Mouse (Mus musculus): Measurements from ENCODE around the gene Gsto1. TPM values are rescaled to one million over a fixed set of nuclear protein-coding genes. Genes with fewer than 3 reads are reported as not detected.

Gene Gsto1
- polyA plus RNA-seq, 1 experiment from 2014 or later, result 117 TPM

DNA sequence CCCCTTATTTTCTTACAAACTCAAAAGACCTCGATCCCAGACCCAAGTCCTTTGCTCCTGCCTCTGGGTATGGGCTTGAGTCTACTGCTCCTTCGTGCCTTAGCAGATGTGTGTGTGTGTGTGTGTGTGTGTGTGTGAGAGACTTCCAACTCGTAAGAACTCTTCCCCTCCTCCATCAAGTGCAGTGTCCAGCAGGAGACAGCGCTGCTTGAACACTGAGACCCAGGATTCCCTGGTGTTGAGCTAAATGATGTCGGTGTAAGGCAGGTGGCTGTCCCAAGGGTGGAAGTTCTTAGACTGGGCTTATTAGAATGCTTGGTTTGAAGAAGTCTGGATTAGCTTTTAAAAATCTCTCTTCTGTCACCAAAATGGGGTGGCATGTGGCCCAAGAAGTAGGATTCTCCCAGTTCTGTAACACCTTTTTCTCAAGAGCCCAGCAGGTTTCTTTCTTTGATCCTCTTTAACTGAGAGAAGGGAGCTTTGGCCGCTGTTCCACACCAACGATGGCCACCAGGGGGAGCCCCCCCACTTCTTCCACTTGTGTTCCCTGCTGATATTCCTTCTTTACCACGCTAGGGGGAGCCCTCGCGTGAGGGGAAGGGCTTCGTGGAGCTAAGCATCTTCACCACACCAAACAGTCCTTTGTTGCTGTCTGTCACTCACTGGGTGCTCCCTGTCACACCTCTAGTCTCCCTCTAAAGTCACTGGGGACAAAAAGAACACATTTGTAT is 27.5 kb downstream of the Gsto1 start:
- no peaks in the 10 kb centered on the region for H3K36me3 ChIP-seq (ENCODE audit: control insufficient read depth, insufficient read depth, low read length)
- H3K9ac ChIP-seq (ENCODE audit: low read depth, low read length), result no peak overlapping the region
- WGBS, result 26% methylated on average over 11 of the region's 11 CpGs
- H3K4me1 ChIP-seq (ENCODE audit: control insufficient read depth, insufficient read depth, low read length), result peaks cover 9% of the 10 kb centered on the region; the same call in 1 of the 2 replicates
- ATAC-seq (ENCODE audit: low FRiP score, low TSS enrichment), result peak; percentile 61; the same call in 1 of the 2 replicates
- no peaks in the 10 kb centered on the region for H3K9me3 ChIP-seq (ENCODE audit: control insufficient read depth, low read length)
- no peaks in the 10 kb centered on the region for H3K27me3 ChIP-seq (ENCODE audit: control insufficient read depth, insufficient read depth, low read length)
- H3K27ac ChIP-seq (ENCODE audit: low read depth, low read length), result no peak overlapping the region
- no peak overlapping the region for H3K4me3 ChIP-seq (ENCODE audit: low read length)
- H3K4me2 ChIP-seq (replicated peaks; ENCODE audit: low read depth, low read length), result no peak overlapping the region

DNA sequence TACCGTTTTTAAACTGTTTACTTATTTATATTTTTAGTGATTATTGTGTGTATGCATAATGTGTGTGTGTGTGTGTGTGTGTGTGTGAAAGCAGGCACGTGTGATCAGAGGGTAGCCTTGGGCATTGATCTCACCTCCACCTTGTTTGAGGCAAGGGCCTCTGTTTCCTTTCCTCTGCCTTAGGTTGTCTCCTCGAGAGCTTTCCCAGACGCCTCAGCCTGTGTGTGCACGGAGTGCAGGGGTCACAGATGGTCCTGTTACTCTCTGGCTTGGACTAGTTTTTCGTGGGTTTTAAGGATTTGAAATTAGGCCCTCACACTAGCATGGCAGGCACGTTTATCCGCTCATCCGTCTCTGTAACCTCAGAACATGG is 28.1 kb downstream of the Gsto1 start:
- H3K27ac ChIP-seq (ENCODE audit: low read depth, low read length), result no peak overlapping the region
- no peak overlapping the region for H3K9ac ChIP-seq (ENCODE audit: low read depth, low read length)
- H3K36me3 ChIP-seq (ENCODE audit: control insufficient read depth, insufficient read depth, low read length), result no peaks in the 10 kb centered on the region
- H3K4me3 ChIP-seq (ENCODE audit: low read length), result no peak overlapping the region
- 0 out of 2 replicates have a peak, but pooled peaks have one; percentile 33 for ATAC-seq (ENCODE audit: low FRiP score, low TSS enrichment)
- peaks cover 9% of the 10 kb centered on the region; the same call in 1 of the 2 replicates for H3K4me1 ChIP-seq (ENCODE audit: control insufficient read depth, insufficient read depth, low read length)
- H3K9me3 ChIP-seq (ENCODE audit: control insufficient read depth, low read length), result no peaks in the 10 kb centered on the region
- 54% methylated on average over 9 of the region's 9 CpGs for WGBS
- no peaks in the 10 kb centered on the region for H3K27me3 ChIP-seq (ENCODE audit: control insufficient read depth, insufficient read depth, low read length)
- no peak overlapping the region for H3K4me2 ChIP-seq (replicated peaks; ENCODE audit: low read depth, low read length)

DNA sequence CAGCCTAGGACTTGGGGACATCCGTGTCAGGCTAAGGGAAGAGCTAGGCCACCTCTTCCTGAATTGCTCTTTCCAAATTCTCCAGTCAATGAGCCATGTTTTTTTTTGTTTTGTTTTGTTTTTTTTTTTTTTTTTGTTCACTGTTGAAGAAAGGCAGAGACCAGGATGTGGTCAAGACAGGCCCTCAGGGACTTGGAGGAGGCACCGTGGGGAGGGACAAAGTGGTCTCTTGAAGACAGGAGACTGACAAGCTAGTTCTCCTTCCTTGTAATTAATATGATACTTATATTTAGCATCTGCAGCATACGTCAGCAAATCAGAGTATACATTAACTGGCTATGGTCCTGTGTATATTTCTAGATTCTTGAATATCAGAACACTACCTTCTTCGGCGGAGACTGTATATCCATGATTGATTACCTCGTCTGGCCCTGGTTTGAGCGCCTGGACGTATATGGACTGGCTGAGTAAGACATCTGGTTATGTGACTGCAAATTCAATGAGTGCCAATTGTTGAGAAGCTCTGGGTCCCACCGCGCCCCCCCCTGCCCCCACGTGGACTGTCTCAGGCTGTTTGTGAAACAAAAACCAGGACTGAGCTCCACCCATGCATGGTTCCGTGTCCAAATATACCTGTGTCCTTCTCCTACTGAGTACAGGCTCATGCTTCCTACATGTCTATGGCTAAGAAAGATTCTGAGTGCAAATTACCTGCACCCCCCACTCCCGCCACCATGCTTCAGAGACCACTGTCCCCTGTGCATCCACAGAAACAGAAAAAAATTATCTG is 29.7 kb downstream of the Gsto1 start:
- Histone ChIP-seq H3K27me3 (ENCODE audit: control insufficient read depth, insufficient read depth, low read length) (no peaks in the 10 kb centered on the region), H3K9me3 (ENCODE audit: control insufficient read depth, low read length) (no peaks in the 10 kb centered on the region), H3K4me2 (replicated peaks; ENCODE audit: low read depth, low read length) (no peak overlapping the region), H3K27ac (ENCODE audit: low read depth, low read length) (no peak overlapping the region), H3K4me3 (ENCODE audit: low read length) (no peak overlapping the region), H3K9ac (ENCODE audit: low read depth, low read length) (no peak overlapping the region), H3K36me3 (ENCODE audit: control insufficient read depth, insufficient read depth, low read length) (no peaks in the 10 kb centered on the region), H3K4me1 (ENCODE audit: control insufficient read depth, insufficient read depth, low read length) (peaks cover 9% of the 10 kb centered on the region; the same call in 1 of the 2 replicates)
- ATAC-seq (ENCODE audit: low FRiP score, low TSS enrichment), result no peak
- WGBS, result 74% methylated on average over 13 of the region's 13 CpGs

DNA sequence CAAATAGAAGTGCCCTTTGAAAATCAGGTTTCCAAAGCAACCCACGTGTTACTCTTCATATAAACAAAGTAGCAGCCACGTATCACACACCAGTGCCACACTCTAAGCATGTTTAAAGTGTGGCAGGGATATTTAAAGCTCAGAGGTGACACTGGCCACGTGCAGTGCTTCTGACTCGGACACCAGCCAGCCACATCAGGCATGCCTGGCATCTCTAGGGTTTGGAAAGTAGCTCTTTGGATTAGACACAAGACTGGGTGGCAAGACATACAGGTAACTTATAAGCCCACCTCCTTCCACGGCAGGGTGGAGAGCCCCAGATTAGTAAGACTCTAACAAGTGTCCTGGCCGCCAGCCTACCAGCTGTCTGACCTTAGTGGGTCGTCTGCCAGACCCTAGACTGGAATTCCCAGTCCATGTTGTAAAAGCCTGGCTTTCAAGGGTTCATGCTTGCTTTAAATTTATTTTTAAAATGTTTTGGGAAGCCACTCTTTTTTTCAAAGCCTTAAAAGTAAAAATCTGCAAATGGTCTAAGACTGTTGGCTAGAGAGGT is 30.5 kb downstream of the Gsto1 start:
- no peak overlapping the region for H3K9ac ChIP-seq (ENCODE audit: low read depth, low read length)
- WGBS, result 66% methylated on average over 7 of the region's 7 CpGs
- no peak overlapping the region for H3K4me3 ChIP-seq (ENCODE audit: low read length)
- H3K36me3 ChIP-seq (ENCODE audit: control insufficient read depth, insufficient read depth, low read length), result no peaks in the 10 kb centered on the region
- no peaks in the 10 kb centered on the region for H3K27me3 ChIP-seq (ENCODE audit: control insufficient read depth, insufficient read depth, low read length)
- no peak overlapping the region for H3K27ac ChIP-seq (ENCODE audit: low read depth, low read length)
- no peak for ATAC-seq (ENCODE audit: low FRiP score, low TSS enrichment)
- H3K4me1 ChIP-seq (ENCODE audit: control insufficient read depth, insufficient read depth, low read length), result peaks cover 13% of the 10 kb centered on the region; the same call in 1 of the 2 replicates
- no peaks in the 10 kb centered on the region for H3K9me3 ChIP-seq (ENCODE audit: control insufficient read depth, low read length)
- H3K4me2 ChIP-seq (replicated peaks; ENCODE audit: low read depth, low read length), result no peak overlapping the region

DNA sequence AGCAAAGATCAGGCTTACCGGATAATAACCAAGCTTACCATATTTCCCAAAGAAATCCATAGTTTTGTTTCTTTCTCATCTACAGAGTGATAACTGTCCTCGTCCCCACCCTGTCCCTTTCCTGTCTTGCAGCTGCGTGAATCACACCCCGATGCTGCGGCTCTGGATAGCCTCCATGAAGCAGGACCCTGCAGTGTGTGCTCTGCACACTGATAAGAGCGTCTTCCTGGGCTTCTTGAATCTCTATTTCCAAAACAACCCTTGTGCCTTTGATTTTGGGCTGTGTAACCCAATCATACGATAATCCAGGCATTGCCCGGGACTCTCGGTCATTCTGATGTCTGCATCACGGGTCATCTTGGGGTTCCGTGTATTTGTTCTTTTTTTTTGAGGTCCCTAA is 31.1 kb downstream of the Gsto1 start:
- Histone ChIP-seq H3K4me1 (ENCODE audit: control insufficient read depth, insufficient read depth, low read length) (peaks cover 16% of the 10 kb centered on the region), H3K9me3 (ENCODE audit: control insufficient read depth, low read length) (no peaks in the 10 kb centered on the region), H3K27me3 (ENCODE audit: control insufficient read depth, insufficient read depth, low read length) (no peaks in the 10 kb centered on the region), H3K36me3 (ENCODE audit: control insufficient read depth, insufficient read depth, low read length) (no peaks in the 10 kb centered on the region), H3K4me3 (ENCODE audit: low read length) (no peak overlapping the region), H3K4me2 (replicated peaks; ENCODE audit: low read depth, low read length) (no peak overlapping the region), H3K9ac (ENCODE audit: low read depth, low read length) (no peak overlapping the region), H3K27ac (ENCODE audit: low read depth, low read length) (no peak overlapping the region)
- ATAC-seq (ENCODE audit: low FRiP score, low TSS enrichment), result no peak
- WGBS, result 79% methylated on average over 11 of the region's 11 CpGs

DNA sequence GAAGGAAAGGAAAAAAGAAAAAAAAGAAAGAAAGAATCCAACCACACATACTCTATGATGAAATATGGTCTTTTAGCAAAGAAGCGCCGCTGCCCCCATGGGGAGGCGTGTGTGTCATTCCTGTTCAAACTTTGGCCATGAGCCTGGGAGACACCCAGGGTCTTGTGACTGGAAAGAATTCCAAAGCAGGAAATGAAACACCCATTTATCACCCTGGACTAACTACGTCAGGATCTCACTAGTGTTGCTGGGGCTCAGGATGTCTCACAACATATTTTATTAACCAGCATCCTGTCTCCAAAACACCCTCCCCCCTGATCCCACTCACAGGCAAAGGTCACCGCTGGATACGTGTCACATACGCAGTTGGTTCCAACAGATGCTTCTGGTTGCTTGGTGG is 31.8 kb downstream of the Gsto1 start:
- WGBS, result 38% methylated on average over 7 of the region's 7 CpGs
- Histone ChIP-seq H3K36me3 (ENCODE audit: control insufficient read depth, insufficient read depth, low read length) (no peaks in the 10 kb centered on the region), H3K4me2 (replicated peaks; ENCODE audit: low read depth, low read length) (no peak overlapping the region), H3K4me3 (ENCODE audit: low read length) (no peak overlapping the region), H3K9me3 (ENCODE audit: control insufficient read depth, low read length) (no peaks in the 10 kb centered on the region), H3K4me1 (ENCODE audit: control insufficient read depth, insufficient read depth, low read length) (peaks cover 23% of the 10 kb centered on the region), H3K27ac (ENCODE audit: low read depth, low read length) (no peak overlapping the region), H3K9ac (ENCODE audit: low read depth, low read length) (no peak overlapping the region), H3K27me3 (ENCODE audit: control insufficient read depth, insufficient read depth, low read length) (no peaks in the 10 kb centered on the region)
- peak; percentile 50; the same call in 1 of the 2 replicates for ATAC-seq (ENCODE audit: low FRiP score, low TSS enrichment)

DNA sequence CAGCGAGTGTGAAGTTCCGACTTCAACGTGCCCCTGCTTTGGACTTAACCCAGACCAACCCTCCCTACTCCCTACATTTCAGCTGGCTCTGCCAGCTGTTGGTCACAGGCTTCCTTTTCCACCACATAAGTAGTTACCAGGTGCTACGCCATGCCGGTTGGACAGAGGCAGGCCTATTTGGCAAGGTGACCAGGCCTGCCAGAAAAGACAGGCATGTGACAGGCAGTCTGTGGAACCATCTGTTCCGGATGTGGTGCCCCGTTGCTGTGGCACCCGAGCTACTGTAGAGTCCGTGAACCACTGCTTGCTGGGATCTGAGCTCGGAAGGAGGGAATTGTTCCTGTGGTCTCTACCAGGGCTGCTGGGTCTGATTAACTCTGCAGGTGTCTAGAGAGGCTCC is 32.6 kb downstream of the Gsto1 start:
- no peak for ATAC-seq (ENCODE audit: low FRiP score, low TSS enrichment)
- Histone ChIP-seq H3K27me3 (ENCODE audit: control insufficient read depth, insufficient read depth, low read length) (no peaks in the 10 kb centered on the region), H3K4me3 (ENCODE audit: low read length) (no peak overlapping the region), H3K9me3 (ENCODE audit: control insufficient read depth, low read length) (no peaks in the 10 kb centered on the region), H3K27ac (ENCODE audit: low read depth, low read length) (no peak overlapping the region), H3K4me2 (replicated peaks; ENCODE audit: low read depth, low read length) (no peak overlapping the region), H3K4me1 (ENCODE audit: control insufficient read depth, insufficient read depth, low read length) (peaks cover 31% of the 10 kb centered on the region), H3K36me3 (ENCODE audit: control insufficient read depth, insufficient read depth, low read length) (no peaks in the 10 kb centered on the region), H3K9ac (ENCODE audit: low read depth, low read length) (0 out of 2 replicates have a peak overlapping the region, but pooled peaks have one; percentile 9)
- WGBS, result 89% methylated on average over 10 of the region's 10 CpGs

DNA sequence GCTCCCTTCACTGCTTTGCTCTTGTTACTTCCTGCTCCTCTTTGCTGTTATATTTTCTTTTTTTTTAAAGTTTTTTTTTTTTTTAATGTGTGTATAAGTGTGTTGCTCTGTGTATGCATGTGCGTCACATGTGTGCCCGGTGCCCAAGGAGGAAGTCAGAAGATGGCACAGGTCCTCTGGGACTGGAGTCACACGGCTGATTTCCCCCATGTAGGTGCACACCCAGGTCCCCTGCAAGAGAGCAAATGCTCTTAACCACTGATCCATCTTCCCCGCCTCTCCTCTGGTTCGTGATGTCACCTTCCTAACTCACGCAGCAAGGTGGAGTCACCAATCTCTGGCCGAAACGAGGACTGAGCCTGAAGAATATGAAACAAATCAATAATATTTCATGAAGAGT is 33.3 kb downstream of the Gsto1 start:
- H3K9ac ChIP-seq (ENCODE audit: low read depth, low read length), result no peak overlapping the region
- no peak overlapping the region for H3K4me2 ChIP-seq (replicated peaks; ENCODE audit: low read depth, low read length)
- no peak overlapping the region for H3K27ac ChIP-seq (ENCODE audit: low read depth, low read length)
- H3K27me3 ChIP-seq (ENCODE audit: control insufficient read depth, insufficient read depth, low read length), result no peaks in the 10 kb centered on the region
- WGBS, result 94% methylated on average over 8 of the region's 8 CpGs
- no peaks in the 10 kb centered on the region for H3K36me3 ChIP-seq (ENCODE audit: control insufficient read depth, insufficient read depth, low read length)
- peaks cover 33% of the 10 kb centered on the region for H3K4me1 ChIP-seq (ENCODE audit: control insufficient read depth, insufficient read depth, low read length)
- H3K4me3 ChIP-seq (ENCODE audit: low read length), result no peak overlapping the region
- H3K9me3 ChIP-seq (ENCODE audit: control insufficient read depth, low read length), result no peaks in the 10 kb centered on the region
- ATAC-seq (ENCODE audit: low FRiP score, low TSS enrichment), result no peak
